Mouse (Mus musculus): ENCODE results near the gene Pcsk4. TPM values are rescaled to one million over a fixed set of nuclear protein-coding genes. Genes with fewer than 3 reads are reported as not detected.

Gene Pcsk4
- total RNA-seq, 2 experiments from 2014 or later = 1.0 to 1.7 TPM

DNA sequence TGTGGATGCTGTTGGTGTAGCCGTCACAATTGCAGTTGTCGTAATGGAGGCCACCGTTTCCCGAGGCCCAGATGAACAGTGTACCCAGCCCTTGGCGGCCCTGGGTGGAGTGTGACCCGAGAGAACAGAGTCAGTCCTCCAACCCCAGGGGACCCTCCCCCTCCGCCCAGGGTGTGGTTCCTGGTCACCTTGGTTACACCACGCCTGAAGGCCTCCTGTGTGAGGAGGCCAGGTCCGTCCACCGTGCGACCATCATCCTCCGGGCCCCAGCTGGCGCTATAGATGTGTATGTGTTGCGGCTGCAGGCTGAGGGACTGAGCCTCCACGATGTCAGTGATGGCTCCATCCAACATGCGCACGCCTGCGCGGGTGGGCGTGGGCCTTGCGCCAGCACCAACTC lies 4.3 kb downstream of the Pcsk4 start:
- intact Hi-C loops (cut with DNase I) = no loop called here

DNA sequence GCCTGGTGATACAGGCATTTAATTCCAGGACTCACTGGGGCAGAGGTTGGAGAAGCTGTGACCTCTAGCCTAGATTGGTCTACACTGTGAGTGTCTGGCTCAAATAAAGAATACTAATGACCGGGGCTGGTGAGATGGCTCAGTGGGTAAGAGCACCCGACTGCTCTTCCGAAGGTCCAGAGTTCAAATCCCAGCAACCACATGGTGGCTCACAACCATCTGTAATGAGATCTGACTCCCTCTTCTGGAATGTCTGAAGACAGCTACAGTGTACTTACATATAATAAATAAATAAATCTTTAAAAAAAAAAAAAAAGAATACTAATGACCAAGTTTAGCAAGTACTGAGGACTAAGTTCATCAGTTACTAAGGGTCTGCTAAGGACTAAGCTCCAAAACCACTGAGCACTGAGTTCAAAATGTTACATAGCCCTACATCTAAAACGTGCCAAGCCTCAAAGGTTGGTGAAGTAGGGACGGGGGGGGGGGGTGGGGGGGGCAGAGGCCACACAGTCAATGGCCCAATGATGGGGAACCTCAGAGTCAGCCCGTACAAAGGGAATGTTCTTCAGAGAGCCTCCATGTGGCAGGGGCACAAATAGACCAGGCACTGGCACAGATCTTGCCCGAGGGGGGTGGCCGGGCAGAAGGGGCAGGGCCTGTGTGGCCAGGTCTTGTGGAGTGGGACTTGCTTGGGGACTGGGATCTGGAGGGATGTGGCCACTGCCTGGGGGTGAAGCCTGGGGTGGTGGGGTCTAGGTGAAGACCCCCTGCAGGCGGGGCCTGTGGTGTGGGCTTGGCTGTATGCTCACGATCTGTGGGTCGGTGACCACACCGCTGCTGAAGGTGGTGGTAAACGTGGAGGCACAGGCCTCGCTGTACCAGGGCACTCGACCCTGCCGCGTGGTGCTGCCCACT lies 4.9 kb downstream of the Pcsk4 start:
- DNase-seq = no peak
- intact Hi-C loops (cut with DNase I) = no loop called here

More for the DNA sequence above, 4.3 kb downstream of the Pcsk4 start:
- no peak for DNase-seq

DNA sequence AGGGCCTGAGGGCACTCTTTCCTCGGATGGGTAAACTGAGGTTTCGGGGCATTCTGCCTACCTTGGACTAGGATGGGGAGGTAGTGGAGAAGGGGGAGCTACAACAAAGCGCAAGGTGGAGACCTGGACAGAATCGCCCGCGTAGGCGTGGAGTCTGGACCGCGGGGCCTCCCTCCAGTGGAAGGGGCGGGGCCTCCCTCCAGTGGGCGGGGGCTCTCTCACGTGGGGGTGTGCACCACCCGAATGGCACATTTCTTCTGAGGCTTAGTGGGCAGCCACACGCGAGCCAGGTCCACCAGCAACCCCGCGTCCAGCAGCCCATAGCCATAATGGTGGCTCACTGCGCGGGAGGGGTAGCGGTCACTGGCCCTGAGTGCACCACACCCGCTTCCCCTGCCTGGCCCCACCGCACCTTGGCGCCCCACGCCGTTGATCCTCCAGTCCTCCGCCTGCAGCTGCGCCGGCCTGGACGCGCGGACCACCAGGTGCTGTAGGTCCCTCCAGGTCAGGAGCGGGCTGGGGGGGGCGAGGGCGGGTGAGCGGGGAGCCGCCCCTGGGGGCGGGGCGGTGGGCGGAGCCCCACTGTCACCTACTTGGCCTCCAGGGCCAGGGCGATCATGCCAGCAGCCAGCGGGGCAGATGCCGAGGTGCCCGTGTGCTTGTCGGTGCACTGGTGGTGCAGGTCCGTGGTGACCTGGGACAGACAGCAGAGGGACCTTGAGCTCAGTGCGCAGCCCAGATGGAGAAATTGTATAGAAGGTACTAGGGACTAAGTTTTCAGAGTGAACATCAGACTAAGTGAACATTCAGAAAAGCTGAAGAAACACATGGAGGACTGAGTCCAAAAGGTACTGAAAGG lies 5.8 kb downstream of the Pcsk4 start:
- peak; percentile 68 to 80 for DNase-seq
- intact Hi-C loops (cut with DNase I) = no loop called here

DNA sequence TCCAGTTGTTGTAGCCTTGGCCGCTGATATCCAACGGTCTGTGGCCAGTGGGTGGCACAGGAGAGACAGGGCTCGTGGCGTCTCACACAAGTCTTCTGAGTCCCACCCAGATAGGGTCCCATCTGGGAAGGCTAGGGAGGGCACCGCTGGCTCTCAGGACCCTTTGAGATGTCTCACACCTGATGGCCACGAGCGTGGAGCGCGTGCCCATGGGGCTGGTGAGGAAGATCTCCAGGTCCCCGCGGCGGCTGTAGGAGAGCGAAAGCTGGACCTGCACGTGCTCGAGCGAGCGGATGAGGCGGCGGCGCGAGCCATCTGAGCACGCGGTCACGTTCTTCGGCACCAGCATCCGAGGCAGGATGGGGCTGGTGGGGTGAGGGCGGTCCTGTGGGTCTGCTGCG lies 6.5 kb downstream of the Pcsk4 start:
- intact Hi-C loops (cut with DNase I) = no loop called here
- DNase-seq = peak in 1 of 2 experiments; percentile 48

DNA sequence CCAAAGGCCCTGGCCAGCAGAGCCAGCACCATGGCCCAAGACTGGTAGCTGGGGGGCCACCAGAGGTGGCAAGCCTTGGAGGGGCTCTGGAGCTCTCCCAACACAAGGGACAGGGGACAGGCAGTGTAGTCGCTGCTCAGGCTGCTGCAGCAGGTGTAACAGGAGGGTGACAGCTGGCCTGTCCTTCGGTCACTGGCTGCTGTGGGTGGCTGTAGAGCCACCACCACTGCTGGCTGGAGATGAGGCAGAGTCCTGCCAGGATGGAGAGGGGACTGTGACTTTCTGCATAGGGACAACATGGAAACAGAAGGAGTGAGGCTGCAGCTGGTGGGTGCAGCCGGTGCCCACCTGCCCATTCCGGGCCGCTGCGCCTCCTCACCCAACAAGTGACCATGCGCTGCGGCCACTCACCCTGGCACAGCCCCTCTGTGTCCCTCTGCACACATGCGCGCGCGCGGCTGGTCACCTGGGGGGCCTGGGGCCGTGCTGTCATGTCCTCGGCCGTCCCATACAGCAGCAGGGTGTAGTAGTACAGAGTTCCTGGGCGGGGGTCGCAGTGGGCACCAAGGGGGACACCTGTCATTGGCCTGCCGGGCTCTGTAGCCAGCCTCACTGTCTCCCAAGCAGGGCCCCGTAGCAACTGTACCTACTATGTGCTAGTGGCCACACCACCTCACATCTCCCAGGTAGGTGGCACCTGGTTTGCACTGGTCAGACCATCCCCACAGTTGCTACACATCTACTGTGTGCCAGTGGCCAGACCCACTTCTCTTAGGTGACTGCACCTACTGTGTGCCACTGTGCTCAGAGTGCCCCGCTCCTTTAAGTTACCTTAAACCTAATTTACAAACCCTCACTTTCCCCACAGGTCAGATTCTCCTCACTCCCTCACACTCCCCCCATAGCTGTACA lies 7.4 kb downstream of the Pcsk4 start:
- intact Hi-C loops (cut with DNase I) = no loop called here
- DNase-seq = no peak

DNA sequence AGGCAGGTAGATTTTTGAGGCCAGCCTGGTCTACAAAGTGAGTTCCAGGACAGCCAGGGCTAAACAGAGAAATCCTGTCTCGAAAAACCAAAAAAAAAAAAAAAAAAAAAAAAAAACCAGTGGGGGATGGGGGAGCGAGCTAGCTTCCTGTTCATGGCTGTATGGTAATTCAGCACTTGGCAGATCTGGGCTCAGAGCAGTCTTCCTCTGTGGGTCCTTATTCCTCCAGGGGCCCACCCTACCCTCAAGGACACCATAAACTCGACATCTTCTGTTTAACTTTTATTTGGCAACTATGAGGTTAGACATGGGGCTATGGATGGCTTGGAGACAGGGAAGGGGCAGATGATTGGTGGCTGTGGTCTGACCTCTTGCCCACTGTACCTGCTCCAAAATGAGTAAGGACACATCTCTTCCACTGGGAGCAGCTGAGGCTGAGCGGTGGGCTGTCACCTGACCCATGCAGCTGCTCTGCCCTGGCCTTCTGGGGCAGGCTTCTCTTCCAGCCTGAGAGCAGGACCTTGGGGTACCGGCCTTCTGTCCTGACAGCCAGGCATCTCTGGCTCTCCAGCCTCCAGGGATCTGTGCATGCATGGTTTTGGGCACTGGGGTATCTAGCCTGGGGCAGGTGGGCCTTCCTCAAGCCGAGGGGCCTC lies 8.2 kb downstream of the Pcsk4 start:
- DNase-seq = no peak
- intact Hi-C loops (cut with DNase I) = no loop called here

DNA sequence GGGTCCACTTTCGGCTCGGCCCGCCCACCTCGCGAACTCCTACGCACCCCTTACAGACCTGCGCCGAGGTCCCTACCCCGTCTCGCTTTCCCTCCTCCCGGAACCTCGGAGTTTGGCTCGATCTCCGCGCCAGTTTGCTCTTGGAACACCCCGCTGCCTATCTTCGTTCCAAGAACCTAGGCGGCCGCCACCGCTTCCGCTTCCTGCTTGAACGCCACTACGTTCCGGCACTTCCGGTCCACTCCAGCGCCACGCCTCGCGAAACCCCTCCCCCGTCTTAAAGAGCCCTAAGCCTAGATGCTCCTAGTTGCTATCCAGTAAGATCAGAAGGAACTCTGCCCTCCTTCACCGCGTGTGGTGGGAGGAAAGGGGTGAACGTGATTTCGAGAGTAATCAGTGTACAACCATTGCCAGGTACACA lies 8.9 kb downstream of the Pcsk4 start, which contains the start of gene 2310011J03Rik:
2310011J03Rik (minus strand) TSS at position 198 of the 421 bp plus-strand sequence.
- peak; percentile 89 to 94 for DNase-seq
- intact Hi-C loops (cut with DNase I) = no loop called here

DNA sequence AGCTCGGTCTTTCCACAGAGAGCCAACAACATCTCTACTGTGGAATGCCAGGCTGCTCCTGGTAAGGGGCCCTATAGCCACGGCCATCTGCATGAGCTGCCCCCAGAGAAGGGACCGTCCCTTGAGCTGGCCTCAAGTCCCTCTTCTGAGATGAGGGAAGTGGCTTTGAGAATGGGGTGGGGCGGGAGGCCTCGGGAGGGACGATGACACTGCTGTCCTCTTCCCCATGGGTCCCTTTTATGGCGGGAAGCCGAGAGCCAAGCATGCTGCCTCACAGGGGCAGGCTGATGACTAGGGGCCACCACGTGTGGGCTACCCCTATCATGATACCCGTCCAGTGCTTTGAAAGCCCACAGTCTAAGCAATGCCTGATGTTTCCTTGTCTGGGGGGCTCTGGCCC lies 12.3 kb downstream of the Pcsk4 start:
- no peak for DNase-seq

DNA sequence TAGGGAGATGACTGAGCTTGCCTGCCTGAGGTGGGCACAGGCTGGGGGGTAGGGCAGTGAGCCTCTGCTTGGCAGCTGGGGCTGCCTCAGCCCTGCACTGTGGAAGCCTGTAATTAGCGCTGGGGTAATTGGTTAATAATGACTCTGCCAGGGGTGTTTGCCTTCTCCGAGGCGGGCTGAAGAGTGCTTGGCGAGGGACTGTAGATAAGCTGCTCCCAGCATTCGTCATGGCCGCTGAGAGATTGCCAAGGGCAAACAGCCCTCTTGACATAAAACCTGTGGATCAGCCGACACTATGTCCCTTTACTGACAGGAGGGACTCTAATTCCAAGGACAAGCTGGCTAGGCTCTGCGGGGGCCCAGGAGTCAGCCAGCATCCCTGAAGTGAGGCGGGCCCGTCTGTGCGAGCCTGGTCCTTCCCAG lies 12.9 kb downstream of the Pcsk4 start:
- intact Hi-C loops (cut with DNase I) = no loop called here
- peak in 1 of 2 experiments; percentile 48 for DNase-seq

More for the DNA sequence above, 12.3 kb downstream of the Pcsk4 start:
- intact Hi-C loops (cut with DNase I) = no loop called here

GRCm38 (mm10) chr10:80315315-80315714 lies 14.0 kb downstream of the Pcsk4 start:
- DNase-seq = no peak
- intact Hi-C loops (cut with DNase I) = no loop called here

GRCm38 (mm10) chr10:80314494-80315001 lies 14.8 kb downstream of the Pcsk4 start:
- intact Hi-C loops (cut with DNase I) = no loop called here
- DNase-seq = no peak

- DNase-seq = no peak
- intact Hi-C loops (cut with DNase I) = no loop called here
Measured at GRCm38 (mm10) chr10:80313627-80314201, 15.6 kb downstream of the Pcsk4 start.

- DNase-seq = no peak
- intact Hi-C loops (cut with DNase I) = no loop called here
Measured at GRCm38 (mm10) chr10:80312586-80313504, 16.5 kb downstream of the Pcsk4 start.

DNA sequence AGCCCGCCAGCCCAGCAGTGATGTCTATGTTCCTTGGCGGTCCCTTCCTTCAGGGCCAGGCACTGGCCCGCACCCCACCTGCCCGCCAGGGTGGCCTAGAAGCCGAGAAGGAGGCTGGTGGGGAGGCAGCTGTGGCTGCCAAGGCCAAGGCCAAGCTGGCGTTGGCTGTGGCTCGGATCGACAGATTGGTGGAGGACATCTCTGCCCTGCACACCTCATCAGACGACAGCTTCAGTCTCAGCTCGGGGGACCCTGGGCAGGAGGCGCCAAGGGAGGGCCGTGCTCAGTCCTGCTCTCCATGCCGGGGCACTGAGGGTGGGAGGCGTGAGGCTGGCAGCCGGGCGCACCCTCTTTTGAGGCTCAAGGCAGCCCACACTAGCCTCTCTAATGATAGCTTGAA lies 17.7 kb downstream of the Pcsk4 start:
- DNase-seq = no peak
- intact Hi-C loops (cut with DNase I) = no loop called here

DNA sequence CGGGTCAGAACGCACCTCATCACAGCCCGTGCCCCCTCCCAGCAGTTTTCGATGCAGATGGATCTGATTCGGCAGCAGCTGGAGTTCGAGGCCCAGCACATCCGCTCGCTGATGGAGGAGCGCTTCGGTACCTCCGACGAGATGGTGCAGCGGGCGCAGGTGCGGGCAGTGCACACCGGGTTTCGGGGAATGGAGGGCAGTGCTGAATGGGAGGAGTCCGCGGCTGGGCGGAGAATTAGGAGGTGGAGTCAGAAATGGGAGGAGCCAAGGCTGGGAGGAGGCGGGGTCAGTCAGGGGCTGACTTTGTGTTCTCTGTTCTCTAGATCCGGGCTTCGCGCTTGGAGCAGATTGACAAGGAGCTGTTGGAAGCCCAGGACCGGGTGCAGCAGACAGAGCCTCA lies 24.4 kb downstream of the Pcsk4 start:
- intact Hi-C loops (cut with DNase I) = no loop called here
- DNase-seq = no peak

DNA sequence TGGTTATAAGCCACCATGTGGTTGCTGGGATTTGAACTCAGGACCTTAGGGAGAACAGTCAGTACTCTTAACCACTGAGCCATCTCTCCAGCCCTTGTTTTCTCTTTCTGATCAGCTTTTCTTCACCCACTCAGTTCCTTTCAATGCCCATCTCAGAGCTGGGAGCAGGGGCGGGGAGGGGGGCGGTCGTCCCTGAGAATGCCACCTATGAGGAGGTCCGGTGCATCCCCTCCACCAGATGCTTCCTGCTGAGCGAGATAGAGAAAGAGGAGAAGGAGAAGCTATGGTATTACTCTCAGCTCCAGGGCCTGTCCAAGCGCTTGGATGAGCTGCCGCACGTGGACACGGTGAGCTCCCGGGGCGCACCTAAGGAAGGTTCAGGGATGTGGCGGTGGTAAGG lies 24.8 kb downstream of the Pcsk4 start:
- DNase-seq = no peak
- intact Hi-C loops (cut with DNase I) = no loop called here

DNA sequence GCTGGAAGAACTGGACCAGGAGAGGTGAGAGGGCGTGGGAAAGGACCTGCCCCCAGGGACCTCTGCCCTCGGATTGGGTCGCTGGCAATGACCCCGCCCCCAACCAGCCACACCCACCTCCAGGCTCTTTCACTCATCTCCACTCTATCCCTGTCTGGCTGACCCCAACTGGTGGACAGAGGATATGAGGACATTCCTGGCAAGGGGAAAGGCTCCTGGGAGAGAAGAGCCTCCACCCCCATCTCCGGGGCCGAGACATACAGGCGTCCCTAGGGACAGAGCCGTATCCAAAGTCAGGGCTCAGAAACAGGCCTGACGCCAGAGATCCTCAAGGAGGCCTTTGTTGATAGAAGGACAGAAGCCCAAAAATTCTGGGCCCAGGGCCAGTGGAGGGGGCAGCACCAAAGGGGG lies 26.8 kb downstream of the Pcsk4 start:
- DNase-seq = peak; percentile 84 to 87
- intact Hi-C loops (cut with DNase I) = no loop called here

DNA sequence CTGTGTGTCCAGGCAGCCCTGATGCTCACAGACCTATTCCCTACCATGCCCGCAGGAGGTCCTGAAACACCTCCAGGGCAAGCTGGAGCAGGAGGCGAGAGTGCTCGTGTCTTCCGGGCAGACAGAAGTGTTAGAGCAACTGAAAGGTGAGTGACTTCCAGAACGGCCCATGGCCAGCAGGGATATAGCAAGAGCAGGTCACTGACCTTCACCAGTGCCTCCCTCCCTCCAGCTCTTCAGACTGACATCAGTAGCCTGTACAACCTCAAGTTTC lies 27.3 kb downstream of the Pcsk4 start:
- no peak for DNase-seq
- intact Hi-C loops (cut with DNase I) = no loop called here

All from heart, postnatal 14 days (tissue).